Mouse (Mus musculus) CD4-positive, CD25-positive, alpha-beta regulatory T cell, adult 4 months (primary cell): ENCODE results near the gene Vopp1. TPM values are rescaled to one million over a fixed set of nuclear protein-coding genes. Genes with fewer than 3 reads are reported as not detected.

Experiments
- ATAC-seq: one replicate; pipeline ENCODE4 v1.8.0; 2017
- polyA plus RNA-seq, 2 experiments: library from polyadenylated mRNA; unstranded; fragments of 100-300 nt; shearing (Covaris generic); gene quantifications; one replicate each; pipeline ENCODE4 v1.2.1; 2017

Vopp1 gene
- polyA plus RNA-seq, 2 experiments from 2014 or later: 10.1 to 11.8 TPM

GRCm38 (mm10) chr6:57702376-57702742, 122.6 kb downstream of the Vopp1 start, which contains the start of gene Lancl2:
TSS of gene Lancl2 (plus strand) at chr6:57702540.
- ATAC-seq: peak; percentile 8

GRCm38 (mm10) chr6:57701686-57702085, 123.3 kb downstream of the Vopp1 start:
- ATAC-seq: no peak

- ATAC-seq: no peak
Observed at GRCm38 (mm10) chr6:57693116-57693515, 131.8 kb downstream of the Vopp1 start.

GRCm38 (mm10) chr6:57691467-57692261, 133.3 kb downstream of the Vopp1 start, which contains the start of gene Pyurf:
TSS of gene Pyurf (minus strand) at chr6:57692078.
- peak; percentile 97 for ATAC-seq

GRCm38 (mm10) chr6:57684156-57684555, 140.8 kb downstream of the Vopp1 start:
- ATAC-seq: no peak

Other genes starting within 250 kb of the Vopp1 start
- 10 to 100 TPM; 30.8 to 34.1 TPM for gene Herc6, start 244.2 kb downstream of the Vopp1 start, polyA plus RNA-seq
- gene Pyurf, start 133.1 kb downstream of the Vopp1 start, polyA plus RNA-seq: 1 to 10 TPM; 3.2 TPM
- gene Lancl2, start 122.6 kb downstream of the Vopp1 start, polyA plus RNA-seq: 1 to 10 TPM; 2.6 to 3.5 TPM
- gene Vmn1r21, start 25.2 kb upstream of the Vopp1 start, polyA plus RNA-seq: not detected
- not detected for gene Vmn1r22, start 82.9 kb upstream of the Vopp1 start, polyA plus RNA-seq
- not detected for gene Vmn1r23, start 101.7 kb upstream of the Vopp1 start, polyA plus RNA-seq
- gene Vmn1r24, start 136.3 kb upstream of the Vopp1 start, polyA plus RNA-seq: not detected
- not detected for gene Vmn1r25, start 155.7 kb upstream of the Vopp1 start, polyA plus RNA-seq
- gene Vmn1r26, start 190.0 kb upstream of the Vopp1 start, polyA plus RNA-seq: not detected